Mouse (Mus musculus): Measurements from ENCODE around the gene Bahcc1. TPM values are rescaled to one million over a fixed set of nuclear protein-coding genes. Genes with fewer than 3 reads are reported as not detected.

Gene Bahcc1
- polyA plus RNA-seq, 2 experiments: 14.0 to 22.9 TPM

- DNase-seq (ENCODE audit: low spot score) (no peak), ATAC-seq (ENCODE audit: low FRiP score, low read depth) (no peak)
- H3K4me1 ChIP-seq (ENCODE audit: control insufficient read depth, insufficient read depth, low read length): peaks cover 36% of the 10 kb centered on the region
- H3K9ac ChIP-seq (ENCODE audit: low read depth, low read length, severe bottlenecking): peak overlapping the region; percentile 95
- 2% methylated on average over 54 of the region's 54 CpGs for WGBS
- peak overlapping the region; percentile 95 for H3K4me2 ChIP-seq (replicated peaks; ENCODE audit: low read depth, low read length, severe bottlenecking)
- peak overlapping the region; percentile 66 for H3K4me3 ChIP-seq (replicated peaks; ENCODE audit: low read length)
- H3K27me3 ChIP-seq (ENCODE audit: control insufficient read depth, insufficient read depth, low read length): no peaks in the 10 kb centered on the region
- H3K27ac ChIP-seq (replicated peaks; ENCODE audit: low read depth, low read length): peak overlapping the region; percentile 79
- H3K9me3 ChIP-seq (ENCODE audit: control insufficient read depth, low read length): no peaks in the 10 kb centered on the region
- peaks cover 23% of the 10 kb centered on the region for H3K36me3 ChIP-seq (ENCODE audit: control insufficient read depth, insufficient read depth, low read length)
- no peak for TF ChIP-seq POLR2A (IDR thresholded peaks at IDR 0.05; ENCODE audit: borderline replicate concordance, extremely low read depth, insufficient read depth, insufficient read length)
Observed at GRCm38 (mm10) chr11:120185316-120186141, 47.2 kb upstream of the Bahcc1 start.

- H3K4me3 ChIP-seq (replicated peaks; ENCODE audit: low read length): peak overlapping the region; percentile 66
- TF ChIP-seq POLR2A (IDR thresholded peaks at IDR 0.05; ENCODE audit: borderline replicate concordance, extremely low read depth, insufficient read depth, insufficient read length): no peak
- WGBS: 9% methylated on average over 18 of the region's 18 CpGs
- peak overlapping the region; percentile 95 for H3K27ac ChIP-seq (replicated peaks; ENCODE audit: low read depth, low read length)
- ATAC-seq (ENCODE audit: low FRiP score, low read depth) (no peak), DNase-seq (ENCODE audit: low spot score) (no peak)
- H3K4me2 ChIP-seq (replicated peaks; ENCODE audit: low read depth, low read length, severe bottlenecking): peak overlapping the region; percentile 95
- H3K36me3 ChIP-seq (ENCODE audit: control insufficient read depth, insufficient read depth, low read length): peaks cover 23% of the 10 kb centered on the region
- H3K27me3 ChIP-seq (ENCODE audit: control insufficient read depth, insufficient read depth, low read length): no peaks in the 10 kb centered on the region
- no peaks in the 10 kb centered on the region for H3K9me3 ChIP-seq (ENCODE audit: control insufficient read depth, low read length)
- peaks cover 41% of the 10 kb centered on the region for H3K4me1 ChIP-seq (ENCODE audit: control insufficient read depth, insufficient read depth, low read length)
- peak overlapping the region; percentile 95 for H3K9ac ChIP-seq (ENCODE audit: low read depth, low read length, severe bottlenecking)
Observed at GRCm38 (mm10) chr11:120186145-120186740, 46.5 kb upstream of the Bahcc1 start.

DNA sequence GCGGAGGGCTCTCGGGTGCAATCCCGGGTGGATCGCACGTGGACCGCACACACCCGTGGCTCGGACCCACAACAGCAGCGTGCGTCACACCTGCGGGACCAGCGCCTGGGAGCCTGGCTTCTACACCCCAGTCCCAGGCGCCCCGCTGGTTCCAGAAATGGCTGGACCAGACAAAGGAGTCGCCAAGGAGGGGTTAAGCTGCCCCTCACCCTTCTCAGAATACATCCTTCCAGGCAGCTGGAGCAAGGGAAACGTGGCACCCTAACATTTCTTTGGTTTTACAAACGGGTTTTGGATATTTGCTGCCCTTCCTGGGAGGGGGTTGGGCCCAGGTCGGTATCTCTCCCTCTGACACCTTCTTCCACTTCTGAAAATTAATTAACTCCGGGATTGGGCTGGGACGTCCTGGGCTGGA, 45.9 kb upstream of the Bahcc1 start:
- no peak for ATAC-seq (ENCODE audit: low FRiP score, low read depth)
- 2% methylated on average over 20 of the region's 20 CpGs for WGBS
- peaks cover 41% of the 10 kb centered on the region for H3K4me1 ChIP-seq (ENCODE audit: control insufficient read depth, insufficient read depth, low read length)
- H3K27me3 ChIP-seq (ENCODE audit: control insufficient read depth, insufficient read depth, low read length): no peaks in the 10 kb centered on the region
- TF ChIP-seq POLR2A (IDR thresholded peaks at IDR 0.05; ENCODE audit: borderline replicate concordance, extremely low read depth, insufficient read depth, insufficient read length): no peak
- DNase-seq (ENCODE audit: low spot score): no peak
- peak overlapping the region; percentile 95 for H3K27ac ChIP-seq (replicated peaks; ENCODE audit: low read depth, low read length)
- peak overlapping the region; percentile 95 for H3K9ac ChIP-seq (ENCODE audit: low read depth, low read length, severe bottlenecking)
- H3K4me3 ChIP-seq (replicated peaks; ENCODE audit: low read length): peak overlapping the region; percentile 66
- H3K36me3 ChIP-seq (ENCODE audit: control insufficient read depth, insufficient read depth, low read length): peaks cover 23% of the 10 kb centered on the region
- peak overlapping the region; percentile 95 for H3K4me2 ChIP-seq (replicated peaks; ENCODE audit: low read depth, low read length, severe bottlenecking)
- no peaks in the 10 kb centered on the region for H3K9me3 ChIP-seq (ENCODE audit: control insufficient read depth, low read length)

DNA sequence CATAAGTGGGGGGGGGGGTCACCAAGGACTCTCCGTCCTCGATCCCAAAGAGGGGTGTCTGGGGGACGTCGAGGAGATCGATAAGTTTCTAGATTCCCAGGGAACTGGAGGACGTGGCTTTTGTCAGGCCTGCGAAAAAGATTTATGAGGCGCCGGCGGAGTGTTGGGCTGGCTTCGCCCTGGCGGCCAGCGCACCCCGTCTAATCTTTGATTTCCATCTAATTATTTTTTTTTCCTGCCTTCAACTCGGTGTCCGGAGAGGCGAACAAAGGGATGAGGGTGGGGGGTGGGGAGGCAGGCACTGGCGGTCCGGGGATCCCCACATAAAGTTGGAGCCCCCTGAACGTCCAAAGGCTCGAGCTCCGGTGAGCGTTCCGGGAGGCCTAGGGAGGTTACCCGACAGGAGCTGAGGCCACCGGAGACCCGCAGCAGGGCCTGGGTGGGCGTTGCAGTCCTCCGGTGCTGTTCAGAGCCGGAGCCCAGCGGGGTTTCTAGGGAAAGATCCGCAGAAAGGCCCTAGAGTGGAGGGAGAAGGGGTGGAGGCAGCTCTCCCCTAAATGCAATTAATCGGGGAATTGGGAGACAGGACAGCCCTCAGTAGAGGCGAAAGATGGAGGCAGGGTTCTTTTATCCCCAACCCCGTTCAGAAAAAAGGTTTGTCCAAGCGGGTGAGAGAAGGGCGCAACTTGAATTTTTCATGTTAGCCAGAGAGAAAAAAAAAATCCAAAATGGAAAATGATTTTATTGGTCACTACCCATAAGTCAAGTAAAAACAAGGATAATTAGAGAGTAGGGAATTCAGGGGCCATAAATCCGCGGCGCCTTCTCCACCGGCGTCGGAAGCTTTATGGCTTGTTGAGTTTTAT, 45.3 kb upstream of the Bahcc1 start:
- no peaks in the 10 kb centered on the region for H3K9me3 ChIP-seq (ENCODE audit: control insufficient read depth, low read length)
- H3K4me1 ChIP-seq (ENCODE audit: control insufficient read depth, insufficient read depth, low read length): peaks cover 41% of the 10 kb centered on the region
- H3K36me3 ChIP-seq (ENCODE audit: control insufficient read depth, insufficient read depth, low read length): peaks cover 23% of the 10 kb centered on the region
- no peak for ATAC-seq (ENCODE audit: low FRiP score, low read depth)
- TF ChIP-seq POLR2A (IDR thresholded peaks at IDR 0.05; ENCODE audit: borderline replicate concordance, extremely low read depth, insufficient read depth, insufficient read length): no peak
- peak overlapping the region; percentile 95 for H3K4me2 ChIP-seq (replicated peaks; ENCODE audit: low read depth, low read length, severe bottlenecking)
- WGBS: 1% methylated on average over 43 of the region's 43 CpGs
- no peaks in the 10 kb centered on the region for H3K27me3 ChIP-seq (ENCODE audit: control insufficient read depth, insufficient read depth, low read length)
- no peak for DNase-seq (ENCODE audit: low spot score)
- H3K9ac ChIP-seq (ENCODE audit: low read depth, low read length, severe bottlenecking): peak overlapping the region; percentile 95
- peak overlapping the region; percentile 66 for H3K4me3 ChIP-seq (replicated peaks; ENCODE audit: low read length)
- peak overlapping the region; percentile 95 for H3K27ac ChIP-seq (replicated peaks; ENCODE audit: low read depth, low read length)

- Histone ChIP-seq H3K4me2 (replicated peaks; ENCODE audit: low read depth, low read length, severe bottlenecking) (peak overlapping the region; percentile 95), H3K27ac (replicated peaks; ENCODE audit: low read depth, low read length) (peak overlapping the region; percentile 95), H3K36me3 (ENCODE audit: control insufficient read depth, insufficient read depth, low read length) (peaks cover 23% of the 10 kb centered on the region), H3K9ac (ENCODE audit: low read depth, low read length, severe bottlenecking) (peak overlapping the region; percentile 95), H3K9me3 (ENCODE audit: control insufficient read depth, low read length) (no peaks in the 10 kb centered on the region), H3K27me3 (ENCODE audit: control insufficient read depth, insufficient read depth, low read length) (no peaks in the 10 kb centered on the region), H3K4me1 (ENCODE audit: control insufficient read depth, insufficient read depth, low read length) (peaks cover 41% of the 10 kb centered on the region), H3K4me3 (replicated peaks; ENCODE audit: low read length) (peak overlapping the region; percentile 66)
- under 1% methylated on average over 24 of the region's 24 CpGs for WGBS
- no peak for TF ChIP-seq POLR2A (IDR thresholded peaks at IDR 0.05; ENCODE audit: borderline replicate concordance, extremely low read depth, insufficient read depth, insufficient read length)
- ATAC-seq (ENCODE audit: low FRiP score, low read depth) (no peak), DNase-seq (ENCODE audit: low spot score) (no peak)
Observed at GRCm38 (mm10) chr11:120188102-120188480, 44.7 kb upstream of the Bahcc1 start.
